Mouse (Mus musculus) CH12.LX (cell line): ENCODE results near the gene Slc26a10.

Experiments used
- CTCF ChIP-seq, 2 experiments: IDR thresholded peaks in 1 of 2; conservative IDR thresholded peaks in 1 of 2; 2 replicates each; pipeline ENCODE4 v1.5.1; 2011 to 2012; ENCODE audit warnings: low read depth in 2 of 2, low read length in 2 of 2, improper control_type of control experiment in 1 of 2, inconsistent platforms in 1 of 2, mild to moderate bottlenecking in 1 of 2, moderate library complexity in 1 of 2
- E2F4 ChIP-seq: IDR thresholded peaks from 2 replicates; pipeline ENCODE4 v1.6.1; 2011; ENCODE audit warnings: low read depth, low read length, improper control_type of control experiment; ENCODE audit not compliant: insufficient replicate concordance
- EP300 ChIP-seq: IDR thresholded peaks from 2 replicates; pipeline ENCODE4 v1.6.1; 2011; ENCODE audit warnings: low read length, improper control_type of control experiment
- IRF4 ChIP-seq: IDR thresholded peaks from 2 replicates; pipeline ENCODE4 v1.6.1; 2014; ENCODE audit warnings: low read depth, mild to moderate bottlenecking, inconsistent platforms, low read length, improper control_type of control experiment
- JUN ChIP-seq: IDR thresholded peaks from 2 replicates; pipeline ENCODE4 v1.6.1; 2011; ENCODE audit warnings: low read depth, mild to moderate bottlenecking, low read length, improper control_type of control experiment, moderate library complexity; ENCODE audit not compliant: insufficient read depth
- MAZ ChIP-seq: IDR thresholded peaks from 2 replicates; pipeline ENCODE4 v1.6.1; 2012; ENCODE audit warnings: low read depth, mild to moderate bottlenecking, inconsistent platforms, low read length, improper control_type of control experiment, moderate library complexity
- MYC ChIP-seq: IDR thresholded peaks from 2 replicates; pipeline ENCODE4 v1.6.1; 2011; ENCODE audit warnings: low read depth, mild to moderate bottlenecking, improper control_type of control experiment, low read length
- NELFE ChIP-seq: IDR thresholded peaks from 2 replicates; pipeline ENCODE4 v1.6.1; 2011; ENCODE audit warnings: low read depth, low read length, improper control_type of control experiment
- POLR2A ChIP-seq: IDR thresholded peaks from 2 replicates; pipeline ENCODE4 v1.6.1; 2011; ENCODE audit warnings: low read depth, mild to moderate bottlenecking, improper control_type of control experiment, low read length
- SIN3A ChIP-seq: IDR thresholded peaks from 2 replicates; pipeline ENCODE4 v1.6.1; 2012; ENCODE audit warnings: low read length, improper control_type of control experiment, inconsistent platforms
- SMC3 ChIP-seq: IDR thresholded peaks from 2 replicates; pipeline ENCODE4 v1.6.1; 2011; ENCODE audit warnings: low read depth, low read length, improper control_type of control experiment
- UBTF ChIP-seq: IDR thresholded peaks from 2 replicates; pipeline ENCODE4 v1.6.1; 2012; ENCODE audit warnings: low read depth, mild to moderate bottlenecking, inconsistent platforms, low read length, improper control_type of control experiment, moderate library complexity

GRCm38 (mm10) chr10:127147135-127147534, 33.3 kb downstream of the Slc26a10 start:
- no peak for TF ChIP-seq UBTF
- TF ChIP-seq EP300: no peak
- TF ChIP-seq CTCF (conservative IDR thresholded peaks at IDR 0.05 in 1 of 2, IDR thresholded peaks at IDR 0.05 in 1 of 2; ENCODE audit: low read depth in 2 of 2, low read length in 2 of 2): no peak
- TF ChIP-seq E2F4: no peak
- no peak for TF ChIP-seq POLR2A
- TF ChIP-seq NELFE: no peak
- TF ChIP-seq MAZ: no peak
- TF ChIP-seq SIN3A: no peak
- TF ChIP-seq MYC: no peak
- no peak for TF ChIP-seq JUN
- TF ChIP-seq SMC3: no peak
- no peak for TF ChIP-seq IRF4
